Mouse (Mus musculus): Measurements from ENCODE around the gene Wdr77. TPM values are rescaled to one million over a fixed set of nuclear protein-coding genes. Genes with fewer than 3 reads are reported as not detected.

The Wdr77 gene
- polyA plus RNA-seq, 1 experiment from 2014 or later, result 52.7 TPM

GRCm38 (mm10) chr3:106014546-106014945 is 55.4 kb downstream of the Wdr77 start, which contains the start of gene Pifo:
Pifo (minus strand) TSS chr3:106014646.
- H3K9ac ChIP-seq (ENCODE audit: low read length), result no peak within 1 kb of the TSS
- no peak within 1 kb of the TSS for H3K4me3 ChIP-seq (ENCODE audit: low read depth, low read length)
- no peaks in the 10 kb centered on the region for H3K4me1 ChIP-seq (replicated peaks; ENCODE audit: control insufficient read depth, insufficient read depth)
- WGBS, result 91% methylated on average over 2 of the region's 2 CpGs
- H3K9me3 ChIP-seq (ENCODE audit: control insufficient read depth, low read length), result no peaks in the 10 kb centered on the region
- H3K27me3 ChIP-seq (ENCODE audit: control insufficient read depth, insufficient read depth, low read length), result no peaks in the 10 kb centered on the region; the same call in 1 of the 2 replicates
- no peak for ATAC-seq (ENCODE audit: low FRiP score, low TSS enrichment)
- H3K27ac ChIP-seq (replicated peaks), result no peak within 1 kb of the TSS
- no peaks in the 10 kb centered on the region for H3K36me3 ChIP-seq (ENCODE audit: control insufficient read depth, insufficient read depth, low read length)
- no peak within 1 kb of the TSS for H3K4me2 ChIP-seq (replicated peaks; ENCODE audit: low read depth)
- no peak for DNase-seq (ENCODE audit: low spot score)
- TF ChIP-seq EP300 (optimal IDR thresholded peaks at IDR 0.05), result no peak
- no peak for TF ChIP-seq CTCF (IDR thresholded peaks at IDR 0.05; ENCODE audit: low read depth)

Other genes starting within 250 kb of the Wdr77 start
- 119 and 120 TPM in 2 replicates for gene Rap1a, start 158.0 kb upstream of the Wdr77 start, polyA plus RNA-seq (2015; fragmentation: Nextera tagmentation; extraction: Ambion mirVana)
- 0.34 and 0.47 TPM in 2 replicates for gene Adora3, start 88.5 kb upstream of the Wdr77 start, polyA plus RNA-seq (2015; fragmentation: Nextera tagmentation; extraction: Ambion mirVana)
- 0.17 and 0.36 TPM in 2 replicates for gene Tmigd3, start 88.5 kb upstream of the Wdr77 start, polyA plus RNA-seq (2015; fragmentation: Nextera tagmentation; extraction: Ambion mirVana)
- 0.63 and 1.2 TPM in 2 replicates for gene I830077J02Rik, start 26.7 kb upstream of the Wdr77 start, polyA plus RNA-seq (2015; fragmentation: Nextera tagmentation; extraction: Ambion mirVana)
- 406 and 414 TPM in 2 replicates for gene Atp5f1, start 730 bp downstream of the Wdr77 start, polyA plus RNA-seq (2015; fragmentation: Nextera tagmentation; extraction: Ambion mirVana)
- gene Ovgp1, start 14.3 kb downstream of the Wdr77 start, polyA plus RNA-seq (2015; fragmentation: Nextera tagmentation; extraction: Ambion mirVana), result 0.54 and 0.56 TPM in 2 replicates
- not detected in 2 replicates for gene Pifo, start 55.3 kb downstream of the Wdr77 start, polyA plus RNA-seq (2015; fragmentation: Nextera tagmentation; extraction: Ambion mirVana)
- 0.17 TPM in 1 of 2 replicates, not detected in the other for gene Chil5, start 73.4 kb downstream of the Wdr77 start, polyA plus RNA-seq (2015; fragmentation: Nextera tagmentation; extraction: Ambion mirVana)
- 1.5 and 1.9 TPM in 2 replicates for gene Chia1, start 153.9 kb downstream of the Wdr77 start, polyA plus RNA-seq (2015; fragmentation: Nextera tagmentation; extraction: Ambion mirVana)
- gene Chil3, start 208.2 kb downstream of the Wdr77 start, polyA plus RNA-seq (2015; fragmentation: Nextera tagmentation; extraction: Ambion mirVana), result 0.24 and 0.39 TPM in 2 replicates

Data from stomach, postnatal 0 days (tissue).